Mouse (Mus musculus) stomach, embryonic 16.5 days (tissue): ENCODE data around the gene Clic5. TPM values are rescaled to one million over a fixed set of nuclear protein-coding genes. Genes with fewer than 3 reads are reported as not detected.

Experiments used
- ATAC-seq: fragments of 200-750 bp; cut with Nextera tagmentation; 2 replicates; pipeline ENCODE4 v1.8.0; 2017; ENCODE audit warnings: moderate number of reproducible peaks, moderate TSS enrichment; ENCODE audit not compliant: insufficient read depth, low FRiP score
- H3K27ac ChIP-seq: fragments of 300-500 bp; sonication (generic); 2 replicates; pipeline ENCODE4 v1.5.1; 2014; ENCODE audit warnings: low read length
- H3K27me3 ChIP-seq: fragments of 300-500 bp; sonication (generic); 2 replicates; pipeline ENCODE4 v1.6.1; 2014; ENCODE audit warnings: low read length, control low read depth, mixed read lengths; ENCODE audit not compliant: control insufficient read depth, insufficient read depth
- H3K36me3 ChIP-seq: fragments of 300-500 bp; sonication (generic); 2 replicates; pipeline ENCODE4 v1.6.1; 2014; ENCODE audit warnings: low read length; ENCODE audit not compliant: control insufficient read depth, insufficient read depth
- H3K4me1 ChIP-seq: fragments of 300-500 bp; sonication (generic); 2 replicates; pipeline ENCODE4 v1.6.1; 2014; ENCODE audit warnings: low read length, control low read depth, mixed read lengths; ENCODE audit not compliant: control insufficient read depth, insufficient read depth
- H3K4me2 ChIP-seq: fragments of 300-500 bp; sonication (generic); 2 replicates; pipeline ENCODE4 v1.6.1; 2014; ENCODE audit warnings: low read depth, low read length, mixed read lengths
- H3K4me3 ChIP-seq: fragments of 300-500 bp; sonication (generic); replicated peaks from 2 replicates; pipeline ENCODE4 v1.5.1; 2014; ENCODE audit warnings: mild to moderate bottlenecking, low read length
- H3K9ac ChIP-seq: fragments of 300-500 bp; sonication (generic); 2 replicates; pipeline ENCODE4 v1.6.1; 2014; ENCODE audit warnings: low read length
- H3K9me3 ChIP-seq: fragments of 300-500 bp; sonication (generic); replicated peaks from 2 replicates; pipeline ENCODE4 v1.6.1; 2016; ENCODE audit warnings: low read length, control low read depth; ENCODE audit not compliant: control insufficient read depth
- WGBS: fragments of 180-500 bp; shearing (Covaris S2); extraction: QIAGEN DNeasy Blood & Tissue Kit; methylation state at CpG from one replicate; pipeline ENCODE4 v1.1.7; 2014; 5-methylcytosine and 5-hydroxymethylcytosine counted together
- polyA plus RNA-seq: library from polyadenylated mRNA; unstranded; fragments of >200 nt; fragmentation: Nextera tagmentation; extraction: Ambion mirVana; gene quantifications from 2 replicates; pipeline ENCODE4 v1.2.1, GENCODE M21; 2015

Clic5 gene
- polyA plus RNA-seq, 1 experiment from 2014 or later: 7.3 TPM

- Histone ChIP-seq H3K4me1 (no peaks in the 10 kb centered on the region), H3K9me3 (no peaks in the 10 kb centered on the region; the same call in 1 of the 2 replicates), H3K9ac (no peak overlapping the region), H3K27ac (no peak overlapping the region), H3K4me3 (no peak overlapping the region), H3K27me3 (no peaks in the 10 kb centered on the region), H3K36me3 (no peaks in the 10 kb centered on the region), H3K4me2 (no peak overlapping the region)
- WGBS: 97% methylated on average over 2 of the region's 2 CpGs
- ATAC-seq: no peak
Measured at GRCm38 (mm10) chr17:44240742-44241141, 52.4 kb downstream of the Clic5 start.

- H3K27ac ChIP-seq: no peak overlapping the region
- no peak overlapping the region for H3K4me3 ChIP-seq
Measured at GRCm38 (mm10) chr17:44244096-44244495, 55.7 kb downstream of the Clic5 start.

DNA sequence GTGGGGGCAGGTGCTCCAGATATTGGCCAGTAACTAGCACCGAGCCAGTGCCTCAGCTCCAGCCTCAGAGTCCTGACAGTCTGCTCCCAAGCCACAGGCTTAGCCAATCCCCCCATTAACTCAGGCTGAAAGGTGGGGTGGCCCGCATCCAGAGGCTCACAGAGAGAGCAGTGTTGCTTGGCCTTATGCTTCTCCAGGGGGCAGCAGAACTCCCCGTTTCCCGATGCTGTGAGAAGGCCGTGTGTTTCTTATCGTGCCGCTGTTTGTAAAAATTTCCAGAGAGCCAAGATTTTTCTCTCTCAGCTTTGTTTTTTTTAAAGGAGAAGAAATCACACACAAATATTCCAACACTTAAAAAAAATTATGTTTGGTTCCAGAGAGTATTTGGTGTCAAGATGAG lies 56.2 kb downstream of the Clic5 start:
- no peak overlapping the region for H3K9ac ChIP-seq
- no peaks in the 10 kb centered on the region; the same call in 1 of the 2 replicates for H3K9me3 ChIP-seq
- H3K27ac ChIP-seq: no peak overlapping the region
- no peaks in the 10 kb centered on the region for H3K27me3 ChIP-seq
- H3K4me2 ChIP-seq: no peak overlapping the region
- no peak overlapping the region for H3K4me3 ChIP-seq
- 26% methylated on average over 7 of the region's 7 CpGs for WGBS
- ATAC-seq: no peak
- no peaks in the 10 kb centered on the region for H3K4me1 ChIP-seq
- H3K36me3 ChIP-seq: no peaks in the 10 kb centered on the region

More at GRCm38 (mm10) chr17:44244096-44244495, 55.7 kb downstream of the Clic5 start:
- no peaks in the 10 kb centered on the region for H3K27me3 ChIP-seq
- 58% methylated on average over 5 of the region's 5 CpGs for WGBS
- H3K4me1 ChIP-seq: no peaks in the 10 kb centered on the region
- no peak overlapping the region for H3K4me2 ChIP-seq
- H3K9me3 ChIP-seq: no peaks in the 10 kb centered on the region; the same call in 1 of the 2 replicates
- ATAC-seq: no peak
- H3K36me3 ChIP-seq: no peaks in the 10 kb centered on the region
- no peak overlapping the region for H3K9ac ChIP-seq

- no peaks in the 10 kb centered on the region for H3K4me1 ChIP-seq
- no peak overlapping the region for H3K27ac ChIP-seq
- no peak for ATAC-seq
- no peaks in the 10 kb centered on the region for H3K36me3 ChIP-seq
- no peaks in the 10 kb centered on the region for H3K9me3 ChIP-seq
- H3K4me3 ChIP-seq: no peak overlapping the region
- 63% methylated on average over 9 of the region's 9 CpGs for WGBS
- H3K9ac ChIP-seq: no peak overlapping the region
- H3K4me2 ChIP-seq: no peak overlapping the region
- no peaks in the 10 kb centered on the region for H3K27me3 ChIP-seq
Measured at GRCm38 (mm10) chr17:44246153-44246700, 57.8 kb downstream of the Clic5 start.

- WGBS: 71% methylated on average over 4 of the region's 4 CpGs
- no peak overlapping the region for H3K4me2 ChIP-seq
- no peaks in the 10 kb centered on the region for H3K27me3 ChIP-seq
- H3K27ac ChIP-seq: no peak overlapping the region
- ATAC-seq: no peak
- no peaks in the 10 kb centered on the region for H3K4me1 ChIP-seq
- H3K36me3 ChIP-seq: no peaks in the 10 kb centered on the region
- H3K9me3 ChIP-seq: no peaks in the 10 kb centered on the region
- H3K9ac ChIP-seq: no peak overlapping the region
- no peak overlapping the region for H3K4me3 ChIP-seq
Measured at GRCm38 (mm10) chr17:44249544-44249943, 61.2 kb downstream of the Clic5 start.

- Histone ChIP-seq H3K4me3 (no peak overlapping the region), H3K9me3 (no peaks in the 10 kb centered on the region), H3K27me3 (no peaks in the 10 kb centered on the region), H3K36me3 (no peaks in the 10 kb centered on the region), H3K4me2 (no peak overlapping the region), H3K27ac (no peak overlapping the region), H3K4me1 (no peaks in the 10 kb centered on the region), H3K9ac (no peak overlapping the region)
- ATAC-seq: no peak
- 56% methylated on average over 3 of the region's 3 CpGs for WGBS
Measured at GRCm38 (mm10) chr17:44252653-44253052, 64.3 kb downstream of the Clic5 start.

- Histone ChIP-seq H3K27ac (no peak overlapping the region), H3K4me1 (no peaks in the 10 kb centered on the region), H3K4me3 (no peak overlapping the region), H3K4me2 (no peak overlapping the region), H3K9me3 (no peaks in the 10 kb centered on the region), H3K27me3 (no peaks in the 10 kb centered on the region), H3K9ac (no peak overlapping the region), H3K36me3 (no peaks in the 10 kb centered on the region)
- 54% methylated on average over 8 of the region's 8 CpGs for WGBS
- ATAC-seq: no peak
Measured at GRCm38 (mm10) chr17:44254698-44255097, 66.3 kb downstream of the Clic5 start.

DNA sequence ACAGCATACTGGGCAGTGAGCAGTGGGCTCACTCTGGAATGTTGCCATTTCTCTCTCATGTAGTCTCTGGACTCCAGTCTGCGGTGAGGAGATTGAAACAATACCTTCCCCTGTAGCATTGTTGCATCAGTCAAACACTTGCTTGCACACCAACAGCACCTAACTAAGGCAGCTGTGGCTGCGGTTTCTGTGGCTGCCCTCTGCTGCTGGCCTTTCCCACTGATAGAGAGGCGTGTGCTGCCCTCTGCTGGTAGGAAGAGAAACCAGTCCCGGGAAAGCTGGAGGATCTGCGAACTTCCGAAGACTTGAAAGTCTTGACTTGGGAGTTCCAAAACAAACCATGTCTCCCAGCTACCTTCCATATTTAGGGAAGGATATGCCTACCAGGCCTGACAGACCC lies 68.2 kb downstream of the Clic5 start:
- no peak overlapping the region for H3K4me3 ChIP-seq
- H3K9ac ChIP-seq: no peak overlapping the region
- H3K27ac ChIP-seq: no peak overlapping the region
- 7% methylated on average over 6 of the region's 6 CpGs for WGBS
- H3K27me3 ChIP-seq: no peaks in the 10 kb centered on the region
- ATAC-seq: no peak
- H3K4me1 ChIP-seq: peaks cover 3% of the 10 kb centered on the region
- no peaks in the 10 kb centered on the region for H3K36me3 ChIP-seq
- no peak overlapping the region for H3K4me2 ChIP-seq
- H3K9me3 ChIP-seq: no peaks in the 10 kb centered on the region

DNA sequence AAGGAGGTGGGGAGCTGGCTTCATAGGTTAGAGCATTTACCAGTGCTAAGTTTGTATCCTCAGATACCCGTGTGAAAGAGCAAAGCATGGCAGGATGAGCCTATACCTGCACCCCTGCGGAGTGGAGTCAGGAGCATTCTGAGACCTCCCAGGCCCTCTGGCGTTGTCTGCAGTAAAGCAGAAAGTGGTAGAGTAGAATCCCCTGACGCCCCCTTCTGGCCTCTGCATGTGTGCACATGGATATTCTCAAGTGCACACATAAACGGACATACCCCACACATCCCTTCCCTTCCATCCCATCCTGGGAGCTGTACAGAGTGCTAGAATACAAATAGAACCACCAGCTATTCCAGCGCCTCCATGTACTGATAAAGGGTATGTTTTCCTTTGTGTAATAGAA lies 70.9 kb downstream of the Clic5 start:
- H3K4me3 ChIP-seq: no peak overlapping the region
- H3K4me1 ChIP-seq: peaks cover 4% of the 10 kb centered on the region
- H3K27me3 ChIP-seq: no peaks in the 10 kb centered on the region
- H3K9ac ChIP-seq: no peak overlapping the region
- no peak overlapping the region for H3K27ac ChIP-seq
- no peaks in the 10 kb centered on the region for H3K36me3 ChIP-seq
- 37% methylated on average over 6 of the region's 6 CpGs for WGBS
- no peak overlapping the region for H3K4me2 ChIP-seq
- no peaks in the 10 kb centered on the region for H3K9me3 ChIP-seq
- ATAC-seq: no peak
